Mouse (Mus musculus): ENCODE measurements at regions not wholly inside any gene's neighbourhood (a gene's known extent, or its start where the extent isn't known, plus 50 kb on each side); places are given as distances from the start of the nearest gene placed in this dataset.

DNA sequence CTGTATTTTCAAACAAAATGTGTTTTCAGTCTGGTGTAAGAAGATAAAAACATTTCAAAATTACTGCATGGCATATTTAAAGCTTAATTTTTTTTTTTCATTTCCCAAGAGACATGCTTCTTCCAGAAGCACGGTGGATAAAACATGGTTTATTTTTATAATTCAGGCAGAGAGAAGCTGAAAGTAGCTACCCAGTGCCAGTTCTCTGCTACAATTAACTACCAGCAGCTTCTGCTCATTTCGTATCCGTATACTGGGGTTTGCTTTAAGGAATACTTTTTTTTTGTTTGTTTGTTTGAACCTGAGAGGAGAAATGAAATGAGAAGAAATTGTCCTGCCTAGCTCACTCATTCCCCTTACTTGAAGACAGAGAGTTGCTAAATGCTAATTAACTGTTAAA is 98.9 kb upstream of the Tmtc1 start:
- no peak for DNase-seq (ENCODE audit: low spot score in 2 of 2)

DNA sequence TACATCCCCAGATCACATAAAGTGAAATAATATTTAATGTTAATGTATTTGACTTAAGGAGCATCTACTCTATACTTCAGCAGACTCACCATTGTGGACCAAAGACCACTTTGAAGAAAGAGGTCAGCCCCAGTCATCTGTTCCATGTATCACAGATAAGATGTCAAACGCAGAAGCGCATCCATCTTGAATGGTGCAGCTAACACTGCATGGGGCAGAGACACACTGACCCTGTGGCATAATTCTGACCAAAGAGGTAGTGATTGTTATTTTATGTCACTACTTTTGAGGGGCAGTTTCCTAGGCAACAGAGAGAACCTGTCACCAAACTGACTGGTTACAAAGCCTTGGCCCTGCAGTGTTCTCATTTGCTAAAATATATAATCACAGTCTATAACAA is 97.8 kb upstream of the Tmtc1 start:
- no peak for DNase-seq (ENCODE audit: low spot score in 2 of 2)

DNA sequence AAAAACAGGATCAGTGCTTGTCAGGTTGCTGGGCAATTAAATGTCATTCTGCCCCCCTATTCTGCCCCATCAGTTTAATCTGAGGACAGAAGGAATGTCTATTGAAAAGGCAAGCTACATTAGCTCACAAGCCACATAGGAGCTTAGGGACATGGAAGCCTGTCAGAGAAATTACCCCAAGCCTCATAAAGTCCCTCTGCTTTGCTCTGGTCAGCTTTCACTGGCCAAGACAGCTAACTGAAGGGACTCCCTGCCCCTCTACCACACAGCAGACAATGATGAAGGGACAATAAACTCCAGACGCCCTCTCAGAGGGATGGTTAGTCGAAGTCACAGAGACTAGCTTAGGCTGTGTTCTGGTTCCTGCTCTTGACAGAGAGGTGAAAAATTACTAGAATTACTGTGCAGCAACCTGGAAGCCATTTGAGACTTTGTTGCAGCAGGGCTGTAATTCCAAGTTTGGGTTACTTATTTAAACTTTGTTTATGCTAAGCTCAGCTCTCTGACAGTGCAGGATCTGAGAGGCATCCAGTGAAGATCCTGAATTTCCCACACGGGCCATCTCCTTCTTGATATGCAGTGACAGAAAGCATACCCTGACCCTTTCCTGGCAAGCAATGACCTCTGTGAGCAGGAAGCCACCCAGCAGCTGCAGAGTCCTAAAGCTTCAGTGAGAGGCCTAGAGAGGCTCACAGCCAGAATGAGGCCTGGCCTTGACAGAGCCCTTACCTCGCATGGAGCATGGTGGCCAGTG is 95.2 kb upstream of the Tmtc1 start:
- DNase-seq (ENCODE audit: low spot score in 2 of 2) = no peak

GRCm38 (mm10) chr6:148534364-148534763 is 90.2 kb upstream of the Tmtc1 start:
- DNase-seq (ENCODE audit: low spot score in 2 of 2) = no peak

DNA sequence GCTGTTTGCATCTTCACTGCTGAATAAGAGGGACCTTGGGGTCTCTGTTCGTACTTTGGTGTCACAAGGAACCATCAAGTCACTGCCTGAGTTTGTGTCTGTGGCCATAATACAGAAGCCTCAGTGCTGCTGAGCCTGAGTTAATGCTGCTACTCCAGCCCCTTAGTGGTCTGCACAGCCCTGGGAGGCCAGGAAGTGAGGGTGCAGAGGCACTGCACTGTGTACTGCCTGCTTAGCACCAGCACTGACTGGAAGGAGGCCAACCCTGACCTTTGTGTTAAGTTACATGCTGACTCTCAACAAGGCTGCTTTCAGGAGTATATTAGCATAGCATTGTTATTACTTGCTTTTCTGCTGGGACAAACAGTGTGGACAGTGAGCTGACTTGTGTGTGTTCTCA is 86.9 kb upstream of the Tmtc1 start:
- DNase-seq (ENCODE audit: low spot score in 2 of 2) = no peak

GRCm38 (mm10) chr6:148528611-148529010 is 84.4 kb upstream of the Tmtc1 start:
- no peak for DNase-seq (ENCODE audit: low spot score in 2 of 2)

DNA sequence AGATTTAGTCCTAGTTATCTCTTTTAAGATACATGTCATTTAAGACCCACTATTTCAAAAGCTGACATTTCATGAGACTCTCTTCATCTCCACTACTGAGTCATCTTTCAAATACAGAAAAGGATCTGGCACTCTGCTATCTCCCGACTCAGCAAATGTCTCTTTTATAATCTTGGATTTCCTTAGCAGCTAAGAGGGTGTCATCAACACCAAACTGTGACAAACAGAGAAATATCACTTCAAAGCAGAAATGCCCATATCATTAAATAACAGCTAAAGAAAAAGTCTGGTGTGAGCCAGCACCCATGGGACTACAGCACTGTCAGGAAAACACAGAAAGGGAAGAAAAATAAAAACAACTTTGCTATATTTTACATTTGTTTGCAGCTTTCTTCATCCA is 78.7 kb upstream of the Tmtc1 start:
- DNase-seq (ENCODE audit: low spot score in 2 of 2) = no peak

DNA sequence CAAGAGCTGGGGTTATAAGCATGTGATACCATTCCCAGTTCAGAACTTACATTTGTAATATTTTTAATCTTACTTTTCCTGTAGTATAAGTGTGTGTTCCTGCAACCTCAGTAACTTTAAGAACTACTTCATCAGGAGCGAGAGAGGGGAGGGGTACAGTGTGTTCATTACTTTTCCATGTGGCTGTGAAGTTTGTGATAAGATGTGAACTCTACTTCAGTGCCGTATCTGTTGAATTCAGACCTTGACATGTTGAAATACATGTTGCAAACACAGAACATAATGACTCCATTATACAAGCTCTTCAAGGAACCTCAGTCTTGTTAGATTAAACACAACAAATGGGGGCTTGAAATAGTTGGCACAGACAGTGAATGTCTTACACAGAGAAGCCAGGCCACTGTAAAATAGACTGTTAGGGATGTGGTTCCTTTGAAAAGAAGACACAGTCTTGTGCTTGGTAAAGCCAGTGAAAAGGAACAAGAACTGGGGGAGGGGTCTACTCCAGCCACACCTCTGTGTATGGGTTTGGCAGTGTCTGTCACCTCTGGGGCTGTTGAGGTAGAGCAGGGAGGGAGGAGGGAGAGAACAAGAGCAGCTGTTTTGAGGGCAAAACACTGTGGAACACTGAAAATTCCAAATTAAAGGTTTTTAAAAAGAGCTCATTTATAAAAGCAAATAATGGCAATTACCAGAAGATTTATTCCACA is 73.5 kb upstream of the Tmtc1 start:
- DNase-seq (ENCODE audit: low spot score in 2 of 2) = no peak

GRCm38 (mm10) chr6:148516654-148517053 is 72.5 kb upstream of the Tmtc1 start:
- DNase-seq (ENCODE audit: low spot score in 2 of 2) = no peak

GRCm38 (mm10) chr6:148515105-148515504 is 70.9 kb upstream of the Tmtc1 start:
- no peak for DNase-seq (ENCODE audit: low spot score in 2 of 2)

GRCm38 (mm10) chr6:148514645-148515044 is 70.5 kb upstream of the Tmtc1 start:
- no peak for DNase-seq (ENCODE audit: low spot score in 2 of 2)

DNA sequence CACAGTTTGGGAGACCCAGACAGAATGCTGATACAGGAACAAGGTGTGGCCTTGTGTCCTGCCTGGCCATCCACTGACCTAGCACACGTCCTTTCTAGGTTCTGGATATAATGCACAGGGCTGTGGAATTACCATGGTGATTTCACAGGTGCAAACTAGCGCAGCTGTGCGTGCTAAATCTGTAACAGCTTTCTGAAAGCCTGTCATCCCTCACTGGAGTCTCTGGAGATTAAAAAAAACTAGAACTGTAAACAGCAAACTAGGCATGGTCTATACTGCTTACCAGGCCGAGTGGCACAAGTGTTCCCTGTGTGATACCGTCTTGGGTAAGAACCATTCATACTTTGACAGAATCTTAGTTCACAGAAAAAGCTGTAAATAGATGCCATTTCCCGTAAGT is 69.9 kb upstream of the Tmtc1 start:
- no peak for DNase-seq (ENCODE audit: low spot score in 2 of 2)

DNA sequence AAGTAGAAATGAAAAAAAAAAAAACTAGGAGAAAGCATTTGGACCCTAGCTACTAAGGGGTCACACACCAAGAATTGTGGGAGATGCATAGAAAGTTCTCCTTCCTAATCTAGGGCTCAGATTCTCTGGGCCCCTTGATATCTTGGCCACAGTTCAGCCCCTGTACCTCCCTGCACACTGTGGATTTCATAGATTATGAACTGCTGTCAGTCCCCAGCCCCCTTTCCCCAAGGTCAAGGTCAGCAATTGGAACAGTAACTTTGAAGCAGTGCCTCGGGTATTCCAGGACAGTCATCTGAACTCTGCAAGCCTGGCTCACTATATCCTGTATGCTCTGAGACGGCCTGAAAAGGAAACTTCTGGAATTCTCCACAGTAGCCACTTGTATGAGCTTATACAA is 68.9 kb upstream of the Tmtc1 start:
- DNase-seq (ENCODE audit: low spot score in 2 of 2) = no peak

DNA sequence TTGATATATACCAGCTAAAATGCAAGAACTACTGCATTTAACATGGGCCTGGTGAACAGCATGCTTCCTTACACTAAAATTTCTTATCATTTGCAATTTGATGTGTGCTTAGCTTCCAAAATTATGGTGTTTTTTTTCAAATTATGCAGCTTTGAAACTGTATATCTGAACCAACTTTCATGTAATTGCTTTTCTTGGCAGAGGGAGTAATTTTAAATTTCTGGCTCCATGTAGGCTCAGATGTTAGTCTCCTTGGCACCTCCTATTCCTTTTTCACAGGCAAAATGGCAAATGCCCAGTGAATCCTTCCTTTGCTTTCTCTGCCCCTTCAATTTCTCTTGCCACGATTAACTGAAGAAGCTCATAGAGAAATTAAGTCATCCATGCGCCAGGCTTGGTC is 61.1 kb upstream of the Tmtc1 start:
- no peak for DNase-seq (ENCODE audit: low spot score in 2 of 2)

DNA sequence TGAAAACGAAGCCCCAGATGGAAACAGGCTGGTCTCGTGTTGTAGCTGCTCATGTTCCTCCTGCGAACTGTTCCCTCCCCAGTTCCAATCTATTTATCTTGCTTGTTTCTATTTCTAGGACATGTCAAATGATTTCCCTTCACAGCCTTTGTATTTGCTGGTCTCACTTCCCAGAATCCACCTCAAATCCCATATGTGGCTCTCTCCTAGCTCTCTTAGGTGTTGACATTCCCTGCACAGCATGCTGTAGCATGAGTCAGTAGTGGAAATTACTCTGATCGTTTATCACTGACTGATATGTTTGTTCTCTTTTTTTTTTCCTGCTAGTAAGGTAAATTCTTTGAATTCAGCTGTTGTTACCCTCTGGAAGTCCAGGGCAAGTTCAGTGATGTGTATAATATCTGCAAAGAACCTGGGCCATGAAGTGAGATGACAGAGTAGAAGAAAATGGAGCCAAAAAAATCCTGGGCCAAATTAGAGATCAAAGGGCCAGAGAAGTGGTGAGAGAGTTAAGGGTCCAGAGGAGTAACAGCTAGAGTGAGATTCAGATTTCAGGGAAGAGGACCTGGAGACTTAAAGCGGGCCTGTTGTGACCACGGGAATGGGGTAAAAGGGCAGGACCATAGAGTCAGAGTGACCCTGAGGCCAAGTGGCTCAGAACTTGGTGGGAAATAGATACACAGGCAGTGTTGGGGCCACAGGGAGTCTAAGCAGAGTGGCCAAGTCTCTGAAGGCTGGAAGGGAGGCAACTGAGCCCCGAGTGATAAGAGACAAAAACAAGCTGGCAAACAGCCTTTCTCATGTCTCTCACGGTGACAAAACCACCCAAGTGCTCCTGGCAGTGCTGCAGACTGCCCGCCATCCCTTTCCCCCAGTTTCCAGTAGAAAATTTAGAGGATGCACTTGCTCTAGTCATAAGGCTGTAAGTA is 56.3 kb upstream of the Tmtc1 start:
- no peak for DNase-seq (ENCODE audit: low spot score in 2 of 2)

Data from spleen, postnatal 10 days (tissue).